Mouse (Mus musculus) liver, embryonic 11.5 days (tissue): Measurements from ENCODE around the gene Cst11. TPM values are rescaled to one million over a fixed set of nuclear protein-coding genes. Genes with fewer than 3 reads are reported as not detected.

Experiments
- polyA plus RNA-seq: library from polyadenylated mRNA; unstranded; fragments of >200 nt; fragmentation: Nextera tagmentation; extraction: Ambion mirVana; gene quantifications from 2 replicates; pipeline ENCODE4 v1.2.1, GENCODE M21; 2014

Cst11 gene
- polyA plus RNA-seq, 1 experiment from 2014 or later = not detected

Other genes with a start within 250 kb of the Cst11 start
- gene Nxt1, start 98.9 kb downstream of the Cst11 start, polyA plus RNA-seq = 104 and 108 TPM in 2 replicates
- gene Gzf1, start 90.5 kb downstream of the Cst11 start, polyA plus RNA-seq = 16.7 and 18.4 TPM in 2 replicates
- gene Napb, start 39.0 kb downstream of the Cst11 start, polyA plus RNA-seq = 1.4 and 1.5 TPM in 2 replicates
- gene Cstl1, start 21.1 kb downstream of the Cst11 start, polyA plus RNA-seq = not detected in 2 replicates
- not detected in 2 replicates for gene 8030411F24Rik, start 10.5 kb upstream of the Cst11 start, polyA plus RNA-seq
- gene Cst12, start 17.9 kb upstream of the Cst11 start, polyA plus RNA-seq = not detected in 2 replicates
- not detected in 2 replicates for gene Cst8, start 27.3 kb upstream of the Cst11 start, polyA plus RNA-seq
- not detected in 2 replicates for gene Cst13, start 48.6 kb upstream of the Cst11 start, polyA plus RNA-seq
- not detected in 2 replicates for gene Cst9, start 63.6 kb upstream of the Cst11 start, polyA plus RNA-seq
- not detected in 2 replicates for gene 9230104L09Rik, start 93.5 kb upstream of the Cst11 start, polyA plus RNA-seq
- gene Cst3, start 104.2 kb upstream of the Cst11 start, polyA plus RNA-seq = 209 and 224 TPM in 2 replicates
- gene Gm1330, start 231.8 kb upstream of the Cst11 start, polyA plus RNA-seq = not detected in 2 replicates
- not detected in 2 replicates for gene Gm10750, start 245.7 kb upstream of the Cst11 start, polyA plus RNA-seq